Mouse (Mus musculus): Measurements from ENCODE around the gene Igf1r.

- TF ChIP-seq POLR2A (IDR thresholded peaks at IDR 0.05; ENCODE audit: extremely low read depth, insufficient read depth, low read length) (no peak), CTCF (IDR thresholded peaks at IDR 0.05; ENCODE audit: extremely low read depth, insufficient read depth, low read length) (no peak)
These were observed 182.3 kb downstream of the Igf1r start for GRCm38 (mm10) chr7:68134948-68135347.

All from cortical plate, adult 2 months (tissue).